Mouse (Mus musculus) liver, adult 2 months (tissue): ENCODE results near the gene Krt80.

Experiments used
- CTCF ChIP-seq: fragments of 200-500 bp; IDR thresholded peaks from 2 replicates; pipeline ENCODE4 v1.5.1; 2011; ENCODE audit warnings: low read depth, low read length, control low read depth
- POLR2A ChIP-seq: fragments of 200-500 bp; IDR thresholded peaks from 2 replicates; pipeline ENCODE4 v1.6.1; 2011; ENCODE audit warnings: low read length, control low read depth; ENCODE audit not compliant: insufficient read depth; ENCODE audit errors: extremely low read depth

- TF ChIP-seq POLR2A, result no peak
- TF ChIP-seq CTCF, result no peak
Observed at GRCm38 (mm10) chr15:101378646-101379045, 8.7 kb upstream of the Krt80 start.
